Mouse (Mus musculus): ENCODE data around the gene Ryr2. TPM values are rescaled to one million over a fixed set of nuclear protein-coding genes. Genes with fewer than 3 reads are reported as not detected.

The Ryr2 gene
- polyA plus RNA-seq, 1 experiment from 2014 or later, result 0.32 TPM

DNA sequence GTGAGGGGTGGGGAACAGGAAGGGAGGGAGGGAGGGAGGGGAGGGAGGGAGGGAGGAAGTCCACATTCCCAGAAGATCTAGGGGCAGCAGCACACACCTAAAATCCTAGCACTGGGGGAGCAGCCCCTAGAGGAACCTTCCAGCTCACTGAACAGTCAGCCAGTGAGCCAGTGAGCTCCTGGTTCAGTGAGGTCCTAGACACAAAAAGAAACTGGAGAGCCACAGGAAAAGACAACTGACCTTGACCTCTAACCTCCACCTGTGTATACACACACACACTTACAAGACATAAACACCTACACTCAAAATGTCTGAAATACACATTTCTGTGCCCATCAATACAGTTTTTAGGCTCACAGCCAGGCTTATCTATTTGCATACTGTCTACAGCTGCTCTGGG is 173.4 kb downstream of the Ryr2 start:
- no peak for ATAC-seq (ENCODE audit: insufficient read depth)
- no peak overlapping the region for H3K4me3 ChIP-seq (replicated peaks)
- H3K4me1 ChIP-seq (replicated peaks), result 0 out of 2 replicates have a peak, but pooled peaks cover 4% of the 10 kb centered on the region
- H3K27ac ChIP-seq (replicated peaks), result no peak overlapping the region
- H3K9ac ChIP-seq, result no peak overlapping the region
- H3K4me2 ChIP-seq, result no peak overlapping the region
- no peaks in the 10 kb centered on the region for H3K9me3 ChIP-seq (replicated peaks)
- no peaks in the 10 kb centered on the region for H3K36me3 ChIP-seq (replicated peaks)
- H3K27me3 ChIP-seq, result no peaks in the 10 kb centered on the region

DNA sequence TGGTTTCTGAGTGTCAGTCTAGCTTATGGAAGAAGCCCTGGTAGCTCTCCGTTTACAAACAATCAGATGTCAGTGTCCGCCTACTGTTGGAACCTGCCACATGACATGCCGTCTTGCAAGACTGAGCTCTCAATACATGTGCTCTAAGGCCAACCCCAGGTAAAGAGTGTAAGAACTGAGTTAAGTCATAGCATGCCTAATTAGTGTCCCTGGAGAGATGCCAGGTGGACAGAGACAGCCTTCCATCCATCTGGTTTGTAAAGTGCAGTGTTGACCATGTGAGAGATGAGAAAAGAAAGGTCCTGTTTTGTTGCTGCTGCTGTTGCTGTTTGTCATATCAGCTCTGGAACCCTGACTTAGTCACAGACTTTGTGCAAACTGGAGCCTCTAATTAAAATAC is 178.0 kb downstream of the Ryr2 start:
- Histone ChIP-seq H3K4me2 (no peak overlapping the region), H3K9me3 (replicated peaks) (no peaks in the 10 kb centered on the region)
- 83% methylated on average over 3 of the region's 3 CpGs for WGBS (ENCODE audit: insufficient replicate concordance)

DNA sequence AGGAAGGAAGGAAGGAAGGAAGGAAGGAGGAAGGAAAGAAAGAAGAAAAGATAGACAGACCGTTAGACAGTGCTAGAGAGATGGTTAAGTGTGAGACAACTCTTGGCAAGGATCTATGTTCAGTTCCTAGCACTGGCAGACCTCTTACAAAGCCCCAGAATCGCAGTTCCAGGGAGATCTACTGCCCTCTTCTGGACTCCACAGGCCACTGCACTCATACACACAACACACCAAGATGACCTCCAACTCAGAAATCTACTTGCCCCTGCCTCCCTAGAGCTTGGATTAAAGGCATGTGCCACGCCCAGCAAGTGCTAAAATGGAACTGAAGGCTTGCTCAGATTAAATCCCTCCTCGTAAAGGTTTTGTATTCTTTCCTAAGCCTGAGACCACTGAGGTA is 179.0 kb downstream of the Ryr2 start:
- no peaks in the 10 kb centered on the region for H3K36me3 ChIP-seq (replicated peaks)
- WGBS (ENCODE audit: insufficient replicate concordance), result 63% methylated on average over 4 of the region's 4 CpGs
- H3K4me2 ChIP-seq, result no peak overlapping the region
- ATAC-seq (ENCODE audit: insufficient read depth), result no peak
- H3K27ac ChIP-seq (replicated peaks), result no peak overlapping the region
- H3K4me3 ChIP-seq (replicated peaks), result no peak overlapping the region
- H3K9me3 ChIP-seq (replicated peaks), result no peaks in the 10 kb centered on the region
- H3K4me1 ChIP-seq (replicated peaks), result peaks cover 12% of the 10 kb centered on the region
- H3K27me3 ChIP-seq, result no peaks in the 10 kb centered on the region
- H3K9ac ChIP-seq, result no peak overlapping the region

More for the DNA sequence above, 178.0 kb downstream of the Ryr2 start:
- H3K27me3 ChIP-seq, result no peaks in the 10 kb centered on the region
- H3K36me3 ChIP-seq (replicated peaks), result no peaks in the 10 kb centered on the region
- no peak for ATAC-seq (ENCODE audit: insufficient read depth)
- no peak overlapping the region for H3K9ac ChIP-seq
- H3K4me1 ChIP-seq (replicated peaks), result peaks cover 16% of the 10 kb centered on the region
- no peak overlapping the region for H3K4me3 ChIP-seq (replicated peaks)
- no peak overlapping the region for H3K27ac ChIP-seq (replicated peaks)

DNA sequence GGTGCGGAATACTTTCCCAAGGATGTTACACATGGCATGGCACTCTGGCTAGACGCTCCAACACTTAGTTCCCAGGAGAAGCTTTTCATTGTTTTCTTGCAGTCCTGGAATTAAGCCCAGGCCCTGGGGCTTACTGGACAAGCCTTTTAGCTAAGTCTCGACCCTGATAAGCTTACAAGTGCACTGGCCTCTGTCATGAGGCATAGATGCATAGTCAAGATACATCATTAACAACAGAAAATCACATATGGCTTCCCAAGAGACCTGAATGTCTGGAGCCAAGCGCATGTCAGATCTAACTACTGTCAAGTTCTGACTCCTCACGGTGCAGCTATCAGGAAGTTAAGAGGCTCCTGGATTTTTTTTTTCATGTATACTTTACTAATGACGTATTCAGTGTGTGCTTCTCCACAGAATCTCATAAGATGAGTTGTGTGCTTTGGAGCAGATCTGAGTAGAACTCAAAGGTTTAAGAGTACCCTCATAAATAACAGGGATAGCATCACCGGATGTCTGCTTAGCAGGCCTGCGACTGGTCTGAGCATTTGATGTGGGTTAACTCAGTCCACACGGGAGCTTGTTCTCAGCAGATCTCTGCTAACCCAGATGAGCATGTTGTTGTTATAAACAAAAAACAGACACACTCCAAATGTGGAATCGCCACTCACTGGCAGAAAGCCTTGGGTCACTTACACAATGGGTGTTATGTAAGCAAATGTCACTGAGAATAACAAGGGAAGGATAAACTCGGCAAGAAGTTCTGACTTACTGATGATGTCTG is 179.8 kb downstream of the Ryr2 start:
- no peak for ATAC-seq (ENCODE audit: insufficient read depth)
- H3K9ac ChIP-seq, result no peak overlapping the region
- H3K36me3 ChIP-seq (replicated peaks), result no peaks in the 10 kb centered on the region
- peaks cover 12% of the 10 kb centered on the region for H3K4me1 ChIP-seq (replicated peaks)
- H3K4me2 ChIP-seq, result no peak overlapping the region
- no peaks in the 10 kb centered on the region for H3K9me3 ChIP-seq (replicated peaks)
- no peak overlapping the region for H3K4me3 ChIP-seq (replicated peaks)
- 73% methylated on average over 11 of the region's 11 CpGs for WGBS (ENCODE audit: insufficient replicate concordance)
- no peaks in the 10 kb centered on the region for H3K27me3 ChIP-seq
- no peak overlapping the region for H3K27ac ChIP-seq (replicated peaks)

DNA sequence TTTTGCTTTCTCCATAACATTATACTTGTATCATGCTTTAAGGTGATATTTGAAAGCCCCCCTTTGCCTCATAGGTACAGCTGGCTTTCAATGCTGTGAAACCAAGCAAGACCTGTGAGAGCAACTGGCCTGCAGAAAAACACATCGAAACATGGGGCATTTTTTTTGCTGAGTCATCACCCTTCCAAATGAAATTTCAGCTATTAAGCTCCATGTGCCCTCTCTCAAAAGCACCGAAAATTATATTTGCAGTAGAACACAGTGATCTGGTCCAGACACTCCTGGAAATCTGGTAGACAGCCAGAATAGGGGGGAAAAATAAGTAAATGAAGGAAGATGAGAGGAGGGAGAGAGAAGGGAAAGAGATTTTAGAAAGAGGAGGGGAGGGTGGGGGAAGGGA is 180.5 kb downstream of the Ryr2 start:
- Histone ChIP-seq H3K36me3 (replicated peaks) (no peaks in the 10 kb centered on the region), H3K4me2 (no peak overlapping the region), H3K4me1 (replicated peaks) (peaks cover 12% of the 10 kb centered on the region), H3K4me3 (replicated peaks) (no peak overlapping the region), H3K27ac (replicated peaks) (no peak overlapping the region), H3K27me3 (no peaks in the 10 kb centered on the region), H3K9me3 (replicated peaks) (no peaks in the 10 kb centered on the region), H3K9ac (no peak overlapping the region)
- 77% methylated on average over 2 of the region's 2 CpGs for WGBS (ENCODE audit: insufficient replicate concordance)
- no peak for ATAC-seq (ENCODE audit: insufficient read depth)

DNA sequence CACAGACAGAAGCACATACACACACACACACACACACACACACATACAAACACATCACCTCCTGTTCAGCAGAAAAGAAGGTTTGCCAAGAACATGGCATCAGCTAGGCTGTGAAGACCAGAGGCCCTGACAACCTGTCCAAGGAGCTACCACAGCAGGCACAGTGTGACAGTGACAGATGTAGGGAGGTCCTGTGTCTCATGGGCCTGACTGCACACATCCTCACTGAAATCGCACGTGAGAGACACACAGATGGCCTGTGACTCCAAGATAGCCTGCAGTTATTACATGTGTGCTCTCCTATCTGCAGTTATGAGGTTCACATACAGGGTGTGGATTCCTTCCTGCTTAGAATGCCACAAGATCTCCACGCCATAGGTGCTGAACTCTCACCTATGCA is 182.0 kb downstream of the Ryr2 start:
- 20% methylated on average over 3 of the region's 3 CpGs for WGBS (ENCODE audit: insufficient replicate concordance)
- peak; percentile 99 for ATAC-seq (ENCODE audit: insufficient read depth)
- no peaks in the 10 kb centered on the region for H3K36me3 ChIP-seq (replicated peaks)
- H3K27me3 ChIP-seq, result no peaks in the 10 kb centered on the region
- peak overlapping the region; percentile 80 for H3K27ac ChIP-seq (replicated peaks)
- peak overlapping the region; percentile 40 for H3K4me3 ChIP-seq (replicated peaks)
- H3K9ac ChIP-seq, result no peak overlapping the region; the same call in 1 of the 2 replicates
- peak overlapping the region; percentile 32; the same call in 1 of the 2 replicates for H3K4me2 ChIP-seq
- H3K4me1 ChIP-seq (replicated peaks), result peaks cover 12% of the 10 kb centered on the region
- no peaks in the 10 kb centered on the region for H3K9me3 ChIP-seq (replicated peaks)

DNA sequence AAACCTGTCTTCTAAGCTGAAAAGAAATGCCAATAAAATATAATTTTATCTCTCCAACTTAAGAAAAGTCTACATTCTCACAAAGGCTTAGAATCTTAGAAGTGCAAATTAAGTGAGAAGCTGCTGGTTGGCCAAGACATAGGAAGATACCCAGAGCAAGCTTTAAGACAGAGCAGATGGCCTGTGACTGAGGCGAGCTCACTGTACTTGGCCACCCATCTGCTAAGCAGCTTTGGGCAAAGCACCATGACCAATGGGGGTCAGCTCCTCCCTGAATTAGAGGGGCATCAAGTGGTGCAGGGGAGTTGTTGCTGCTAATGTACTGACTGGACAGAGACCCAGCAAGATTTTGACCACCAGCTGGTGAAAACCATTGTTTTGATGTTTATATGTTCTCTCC is 186.2 kb downstream of the Ryr2 start:
- no peak overlapping the region for H3K4me3 ChIP-seq (replicated peaks)

DNA sequence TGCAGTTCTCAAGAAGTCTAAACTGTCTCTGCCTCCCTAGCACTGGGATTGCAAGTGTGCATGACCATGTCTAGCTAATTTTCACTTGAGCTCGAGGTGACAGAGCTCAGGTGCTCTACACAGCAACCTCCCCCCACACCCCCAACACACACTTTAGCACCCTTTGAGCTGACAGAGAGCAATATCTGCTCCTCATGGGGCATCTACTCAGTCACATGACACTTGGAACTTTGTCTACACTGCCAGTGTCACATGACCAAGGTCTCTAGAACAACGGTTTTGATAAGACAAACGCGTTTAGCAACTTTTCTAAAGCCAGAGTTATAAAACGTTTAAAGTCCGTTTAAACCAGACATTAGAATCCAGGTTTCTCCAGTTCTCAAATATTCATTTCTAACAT is 187.3 kb downstream of the Ryr2 start:
- Histone ChIP-seq H3K4me2 (no peak overlapping the region), H3K9me3 (replicated peaks) (no peaks in the 10 kb centered on the region), H3K36me3 (replicated peaks) (no peaks in the 10 kb centered on the region), H3K4me1 (replicated peaks) (no peaks in the 10 kb centered on the region), H3K27ac (replicated peaks) (no peak overlapping the region), H3K27me3 (no peaks in the 10 kb centered on the region), H3K4me3 (replicated peaks) (no peak overlapping the region), H3K9ac (no peak overlapping the region)
- WGBS (ENCODE audit: insufficient replicate concordance), result 70% methylated on average over 6 of the region's 6 CpGs
- ATAC-seq (ENCODE audit: insufficient read depth), result no peak

More for the DNA sequence above, 186.2 kb downstream of the Ryr2 start:
- H3K27ac ChIP-seq (replicated peaks), result no peak overlapping the region
- no peaks in the 10 kb centered on the region for H3K27me3 ChIP-seq
- H3K36me3 ChIP-seq (replicated peaks), result no peaks in the 10 kb centered on the region
- H3K9ac ChIP-seq, result no peak overlapping the region
- ATAC-seq (ENCODE audit: insufficient read depth), result no peak
- WGBS (ENCODE audit: insufficient replicate concordance), result 76% methylated on average over 1 of the region's 1 CpGs
- H3K9me3 ChIP-seq (replicated peaks), result no peaks in the 10 kb centered on the region
- H3K4me2 ChIP-seq, result no peak overlapping the region
- peaks cover 3% of the 10 kb centered on the region for H3K4me1 ChIP-seq (replicated peaks)

DNA sequence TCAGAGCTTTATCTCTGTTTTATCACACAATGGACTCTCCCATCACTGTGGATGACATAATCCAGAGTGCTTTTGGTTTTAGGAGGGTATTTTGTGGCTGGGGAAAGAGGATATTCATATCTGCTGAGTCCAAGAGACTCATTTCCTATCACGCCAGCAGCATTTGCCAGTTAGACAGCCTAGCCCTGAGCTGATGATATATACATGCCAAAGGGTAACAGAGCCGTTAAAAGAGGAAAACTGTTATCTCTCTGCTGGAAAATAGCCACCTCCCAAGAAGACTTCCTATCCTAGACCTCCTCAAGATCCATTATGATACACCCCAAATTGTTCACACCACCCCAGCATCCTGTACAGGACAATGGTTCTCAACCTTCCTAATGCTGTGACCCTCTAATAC is 191.1 kb downstream of the Ryr2 start:
- H3K27me3 ChIP-seq, result no peaks in the 10 kb centered on the region
- no peaks in the 10 kb centered on the region for H3K4me1 ChIP-seq (replicated peaks)
- H3K9ac ChIP-seq, result no peak overlapping the region
- H3K27ac ChIP-seq (replicated peaks), result no peak overlapping the region
- no peak overlapping the region for H3K4me2 ChIP-seq
- no peaks in the 10 kb centered on the region for H3K9me3 ChIP-seq (replicated peaks)
- ATAC-seq (ENCODE audit: insufficient read depth), result no peak
- H3K4me3 ChIP-seq (replicated peaks), result no peak overlapping the region
- no peaks in the 10 kb centered on the region for H3K36me3 ChIP-seq (replicated peaks)
- 17% methylated on average over 2 of the region's 2 CpGs for WGBS (ENCODE audit: insufficient replicate concordance)

DNA sequence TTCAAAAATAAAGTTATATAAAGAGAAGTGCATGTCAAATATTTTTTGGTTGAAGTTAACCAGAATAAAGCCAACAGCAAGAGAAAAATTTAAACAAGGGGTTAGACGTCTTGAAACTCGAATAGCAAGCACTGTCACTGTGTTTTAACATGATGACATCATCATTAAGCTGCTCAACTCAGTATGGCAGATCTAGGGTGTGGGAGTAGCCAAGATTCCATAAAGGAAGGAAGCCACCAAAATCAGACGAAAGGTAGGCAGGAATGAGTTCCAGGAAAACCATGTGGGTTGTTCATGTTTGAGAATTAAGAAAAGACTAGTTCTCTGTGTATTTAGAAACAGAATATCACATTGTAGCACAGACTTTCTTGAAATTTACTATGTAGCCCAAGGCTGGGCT is 192.1 kb downstream of the Ryr2 start:
- Histone ChIP-seq H3K9ac (no peak overlapping the region), H3K4me3 (replicated peaks) (no peak overlapping the region), H3K36me3 (replicated peaks) (no peaks in the 10 kb centered on the region), H3K9me3 (replicated peaks) (no peaks in the 10 kb centered on the region), H3K27me3 (no peaks in the 10 kb centered on the region), H3K4me1 (replicated peaks) (no peaks in the 10 kb centered on the region), H3K27ac (replicated peaks) (no peak overlapping the region), H3K4me2 (no peak overlapping the region)
- ATAC-seq (ENCODE audit: insufficient read depth), result no peak
- 63% methylated on average over 3 of the region's 3 CpGs for WGBS (ENCODE audit: insufficient replicate concordance)

DNA sequence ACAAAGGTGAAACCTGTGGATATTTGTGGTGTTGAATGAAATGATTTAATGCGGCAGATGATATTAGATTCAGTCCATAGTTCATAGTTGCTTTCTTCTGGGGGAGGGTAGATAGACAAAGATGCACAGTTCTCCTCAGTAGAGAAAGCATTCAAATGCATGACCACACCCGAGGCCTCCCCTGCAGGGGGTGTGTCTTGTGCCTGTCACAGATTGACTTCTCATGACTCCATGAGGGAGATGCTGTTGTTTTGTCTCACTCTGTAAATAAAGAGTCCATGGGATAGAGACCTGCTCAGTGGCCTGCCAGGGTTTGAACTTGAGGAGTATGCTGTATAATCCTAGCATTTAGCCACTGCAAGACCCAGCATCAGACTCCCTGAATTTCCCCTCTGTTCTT is 194.5 kb downstream of the Ryr2 start:
- H3K36me3 ChIP-seq (replicated peaks), result no peaks in the 10 kb centered on the region
- WGBS (ENCODE audit: insufficient replicate concordance), result 53% methylated on average over 2 of the region's 2 CpGs
- H3K27me3 ChIP-seq, result no peaks in the 10 kb centered on the region
- H3K4me3 ChIP-seq (replicated peaks), result no peak overlapping the region
- H3K4me1 ChIP-seq (replicated peaks), result no peaks in the 10 kb centered on the region
- H3K27ac ChIP-seq (replicated peaks), result no peak overlapping the region
- H3K9ac ChIP-seq, result no peak overlapping the region
- no peak for ATAC-seq (ENCODE audit: insufficient read depth)
- H3K9me3 ChIP-seq (replicated peaks), result no peaks in the 10 kb centered on the region
- H3K4me2 ChIP-seq, result no peak overlapping the region

DNA sequence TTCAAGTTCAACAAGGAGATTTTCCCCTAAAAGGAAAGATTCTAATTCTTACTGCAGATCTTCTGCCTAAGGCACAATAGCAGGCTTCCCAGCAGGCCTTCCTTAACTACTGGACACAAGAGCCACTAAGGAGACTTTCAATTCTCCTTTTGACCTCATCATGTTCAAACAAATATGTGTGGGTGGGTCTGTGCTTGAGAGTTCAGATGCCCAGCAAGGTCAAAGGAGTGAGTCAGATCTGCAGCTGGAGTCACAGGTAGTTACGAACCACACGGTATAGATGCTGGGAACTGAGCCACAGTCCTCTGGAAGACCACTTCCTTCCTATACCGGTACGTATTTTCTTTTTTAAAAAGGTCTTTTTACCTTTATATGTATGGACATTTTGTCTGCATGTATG is 198.6 kb downstream of the Ryr2 start:
- H3K4me1 ChIP-seq (replicated peaks), result no peaks in the 10 kb centered on the region
- WGBS (ENCODE audit: insufficient replicate concordance), result 45% methylated on average over 4 of the region's 4 CpGs
- H3K36me3 ChIP-seq (replicated peaks), result no peaks in the 10 kb centered on the region
- ATAC-seq (ENCODE audit: insufficient read depth), result no peak
- no peak overlapping the region for H3K4me2 ChIP-seq
- no peak overlapping the region for H3K27ac ChIP-seq (replicated peaks)
- no peaks in the 10 kb centered on the region for H3K27me3 ChIP-seq
- H3K9ac ChIP-seq, result no peak overlapping the region
- no peaks in the 10 kb centered on the region for H3K9me3 ChIP-seq (replicated peaks)
- no peak overlapping the region for H3K4me3 ChIP-seq (replicated peaks)

Measured in liver, embryonic 15.5 days (tissue).